Mouse (Mus musculus) c-Kit-positive CD71-positive TER-119-negative erythroid progenitor cells, embryonic 14.5 days (primary cell): ENCODE results near the gene Defb23.
A peak's percentile ranks its signal among the peaks of the same experiment; 100 is the strongest.

Experiments
- DNase-seq: peaks from one replicate; pipeline ENCODE4 v3.0.0-alpha.2; 2013; ENCODE audit warnings: low read depth

The Defb23 gene

GRCm38 (mm10) chr2:152464570-152465150 lies at the start of gene Defb23:
Defb23 (minus strand) TSS chr2:152464620.
- no peak for DNase-seq

- DNase-seq = no peak
Observed at GRCm38 (mm10) chr2:152511592-152511991, 47.2 kb upstream of the Defb23 start, which contains the start of gene Defb26. Defb26 (minus strand) TSS chr2:152511692.

GRCm38 (mm10) chr2:152503950-152504349 lies 39.5 kb upstream of the Defb23 start:
- no peak for DNase-seq

- DNase-seq = no peak
Observed at GRCm38 (mm10) chr2:152500863-152501229, 36.4 kb upstream of the Defb23 start.

DNA sequence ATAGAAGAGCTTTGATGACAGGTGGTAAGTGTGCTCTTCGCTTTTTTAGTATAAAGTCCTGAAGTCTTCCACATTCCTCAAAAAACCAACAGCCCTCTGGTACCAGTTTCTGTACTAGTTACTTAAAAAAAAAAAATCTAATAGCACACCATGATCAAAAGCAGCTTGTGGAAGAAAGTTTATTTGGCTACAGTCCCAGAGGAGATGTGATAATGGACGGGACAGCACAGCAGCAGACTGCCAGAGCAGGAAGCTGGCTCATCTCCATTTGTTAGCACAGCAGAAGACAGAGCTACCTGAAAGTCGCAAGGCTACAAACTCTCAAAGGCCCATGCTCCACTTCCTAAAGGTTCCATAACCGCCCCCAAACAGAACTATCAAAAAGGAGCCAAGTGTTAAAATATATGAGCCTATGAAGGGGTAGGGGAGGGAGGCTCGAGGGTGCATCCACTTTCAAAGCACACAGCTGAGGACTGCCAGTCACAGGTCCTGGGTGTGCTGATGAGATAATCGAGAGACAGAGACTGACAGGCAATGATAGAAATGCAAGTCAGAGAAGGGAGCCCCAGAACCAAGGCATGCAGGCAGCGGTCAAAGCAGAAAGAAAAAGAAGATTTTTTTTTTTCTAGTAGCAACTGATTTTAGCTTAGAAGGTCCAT lies 35.9 kb upstream of the Defb23 start:
- no peak for DNase-seq

DNA sequence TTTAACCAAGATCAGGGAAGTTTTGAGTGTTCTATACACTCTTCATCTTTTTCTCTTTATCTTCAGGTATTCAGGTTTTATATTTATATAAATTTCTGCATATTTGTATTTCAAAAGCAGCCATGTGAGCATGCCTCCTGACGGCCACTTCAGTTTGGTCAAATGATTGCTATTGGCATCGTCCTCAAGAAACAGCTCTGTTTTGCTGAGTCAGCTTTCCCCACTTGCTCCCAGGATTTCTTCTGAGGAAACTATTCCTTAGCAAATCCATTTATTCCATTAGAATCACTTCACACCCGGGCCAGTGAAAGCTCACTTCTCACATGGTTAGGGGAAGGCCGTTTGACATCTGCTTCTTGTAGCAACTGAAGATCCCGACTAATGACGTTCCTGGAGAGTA lies 33.6 kb upstream of the Defb23 start:
- DNase-seq = no peak

GRCm38 (mm10) chr2:152493151-152493550 lies 28.7 kb upstream of the Defb23 start:
- DNase-seq = no peak

GRCm38 (mm10) chr2:152490038-152490437 lies 25.6 kb upstream of the Defb23 start, which contains the start of gene Defb22:
Defb22 (minus strand) TSS chr2:152490138.
- DNase-seq = no peak

GRCm38 (mm10) chr2:152487024-152487423 lies 22.6 kb upstream of the Defb23 start:
- peak; percentile 20 for DNase-seq

DNA sequence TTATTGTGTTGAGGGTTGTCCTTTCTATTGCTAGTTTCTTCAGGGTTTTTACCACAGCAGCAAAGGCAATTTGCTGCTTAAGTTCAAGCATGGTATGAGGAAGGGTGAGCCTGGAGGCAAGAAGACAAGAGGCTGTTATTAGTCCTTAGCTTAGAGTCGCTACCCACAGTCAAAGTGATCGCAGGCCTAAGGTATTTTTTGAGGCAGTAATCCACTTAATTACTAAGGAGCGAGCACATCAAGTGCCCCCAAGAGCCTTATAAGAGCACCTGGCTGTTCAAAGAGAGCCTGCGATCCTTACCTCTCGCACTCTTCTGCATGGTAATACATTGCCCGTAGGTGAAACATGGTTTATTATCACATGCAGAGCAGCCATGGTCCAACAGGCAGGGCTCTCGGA lies 17.3 kb upstream of the Defb23 start:
- no peak for DNase-seq

DNA sequence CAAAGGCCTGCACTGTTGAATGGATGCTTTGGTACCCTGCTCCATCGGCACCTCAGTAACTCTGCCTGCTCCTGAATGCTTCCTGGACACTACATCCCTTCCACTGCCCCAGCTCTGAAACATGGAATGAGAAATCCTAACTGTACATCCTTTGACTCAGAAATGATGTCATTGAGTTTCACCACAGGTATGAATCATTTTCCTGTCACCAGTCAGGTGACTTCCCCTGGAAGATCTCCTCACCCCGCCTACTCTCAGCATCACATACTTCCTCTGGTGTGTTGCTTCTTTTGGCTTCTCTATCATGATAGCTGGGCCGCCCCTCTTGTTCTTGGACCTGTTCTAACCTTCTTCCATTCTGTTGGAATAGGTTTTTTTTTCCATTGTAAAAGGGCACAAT lies 16.5 kb upstream of the Defb23 start:
- no peak for DNase-seq

GRCm38 (mm10) chr2:152476763-152477162 lies 12.3 kb upstream of the Defb23 start, which contains the start of gene Defb20:
Defb20 (plus strand) TSS chr2:152477063.
- DNase-seq = no peak

- no peak for DNase-seq
Observed at GRCm38 (mm10) chr2:152472434-152472833, 8.0 kb upstream of the Defb23 start.

DNA sequence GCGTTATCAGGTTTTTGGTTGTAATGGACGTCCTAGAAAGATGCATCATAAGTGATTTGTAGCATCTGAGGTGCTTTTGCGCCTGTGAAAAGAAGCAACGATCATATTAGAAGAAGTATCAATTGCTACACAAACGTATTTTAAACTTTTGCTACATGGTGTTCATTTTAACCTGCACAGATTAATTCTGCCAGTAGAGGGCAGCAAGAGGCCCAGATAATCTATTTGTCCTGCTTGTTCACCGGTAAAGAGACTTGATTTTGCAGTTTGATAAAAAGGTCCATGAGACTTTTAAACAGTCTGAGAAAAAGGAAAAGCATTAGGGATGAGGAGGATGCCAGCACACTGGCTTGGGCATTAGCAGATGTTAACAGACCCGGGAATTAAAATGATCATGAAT lies 6.6 kb upstream of the Defb23 start:
- DNase-seq = peak; percentile 21

DNA sequence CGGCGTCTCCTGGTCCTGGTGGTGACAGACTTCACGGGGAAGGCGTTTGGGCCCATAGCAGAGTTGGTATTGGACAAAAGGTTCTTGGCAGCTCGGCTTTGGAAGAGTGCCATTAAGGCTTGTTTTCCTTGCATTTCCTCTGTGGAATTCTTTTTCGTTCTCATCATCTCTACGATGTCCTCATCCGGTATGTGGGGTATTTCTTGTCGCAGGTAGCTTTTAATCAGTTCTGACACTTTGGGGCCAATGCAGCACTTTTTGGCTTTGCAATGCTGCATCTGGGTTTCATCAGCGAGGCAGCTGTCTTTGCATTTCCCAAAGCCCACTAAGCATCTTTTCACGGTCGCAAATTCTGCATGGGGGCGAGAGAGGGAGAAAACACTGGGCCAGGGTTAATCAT lies 5.2 kb downstream of the Defb23 start:
- DNase-seq = no peak

- DNase-seq = no peak
Observed at GRCm38 (mm10) chr2:152452101-152452781, 12.2 kb downstream of the Defb23 start.

- no peak for DNase-seq
Observed at GRCm38 (mm10) chr2:152450241-152450640, 14.2 kb downstream of the Defb23 start.

DNA sequence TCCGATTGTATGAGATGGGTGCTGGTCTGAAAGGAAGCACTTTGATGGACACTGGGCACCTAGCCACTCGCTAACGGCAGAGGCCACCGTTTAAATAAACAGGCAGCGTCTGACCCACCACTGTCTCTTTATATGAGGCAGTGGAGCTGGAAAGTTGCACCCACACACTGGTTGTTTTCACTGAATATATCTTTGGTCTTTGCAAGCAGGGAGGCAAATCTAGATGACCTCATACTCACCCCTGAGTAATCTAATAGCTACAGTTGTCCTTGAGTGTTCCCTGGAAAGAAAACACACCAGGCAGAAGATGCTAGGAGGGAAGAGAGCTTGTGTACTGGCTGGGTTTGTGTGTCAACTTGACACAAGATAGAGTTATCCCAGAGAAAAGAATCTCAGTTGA lies 17.0 kb downstream of the Defb23 start:
- no peak for DNase-seq

- DNase-seq = no peak
Observed at GRCm38 (mm10) chr2:152446642-152447041, 17.8 kb downstream of the Defb23 start.

GRCm38 (mm10) chr2:152443281-152443680 lies 21.1 kb downstream of the Defb23 start:
- no peak for DNase-seq

GRCm38 (mm10) chr2:152442322-152442721 lies 22.1 kb downstream of the Defb23 start:
- no peak for DNase-seq

- DNase-seq = no peak
Observed at GRCm38 (mm10) chr2:152439833-152440232, 24.6 kb downstream of the Defb23 start.

- DNase-seq = no peak
Observed at GRCm38 (mm10) chr2:152438963-152439362, 25.5 kb downstream of the Defb23 start.
